Mouse (Mus musculus): ENCODE results near the gene Pde4a.
"Not testable (repeated sequence)": the region's sequence is repeated elsewhere in the genome, so short reads cannot be mapped to it uniquely, and the experiment has no call there.

The Pde4a gene

GRCm38 (mm10) chr9:21246342-21246741 is 80.8 kb downstream of the Pde4a start:
- DNase-seq = no peak

GRCm38 (mm10) chr9:21248326-21248725 is 82.8 kb downstream of the Pde4a start, which contains the start of gene S1pr5:
Gene S1pr5, minus strand, starts transcription at chr9:21248443.
- DNase-seq = no peak

GRCm38 (mm10) chr9:21249629-21250508 is 84.4 kb downstream of the Pde4a start:
- DNase-seq = no peak

- DNase-seq = no peak
Measured at GRCm38 (mm10) chr9:21250509-21250908, 85.0 kb downstream of the Pde4a start.

GRCm38 (mm10) chr9:21251116-21251735 is 85.7 kb downstream of the Pde4a start:
- DNase-seq = no peak

- DNase-seq = no peak
Measured at GRCm38 (mm10) chr9:21254690-21255089, 89.2 kb downstream of the Pde4a start.

GRCm38 (mm10) chr9:21256349-21256748 is 90.8 kb downstream of the Pde4a start:
- DNase-seq = not testable (repeated sequence)

- no peak for DNase-seq
Measured at GRCm38 (mm10) chr9:21260491-21261040, 95.1 kb downstream of the Pde4a start.

GRCm38 (mm10) chr9:21261831-21262230 is 96.3 kb downstream of the Pde4a start:
- no peak for DNase-seq
